ENCODE assay signal across 19 mouse cellular contexts in the genomic region with DNA sequence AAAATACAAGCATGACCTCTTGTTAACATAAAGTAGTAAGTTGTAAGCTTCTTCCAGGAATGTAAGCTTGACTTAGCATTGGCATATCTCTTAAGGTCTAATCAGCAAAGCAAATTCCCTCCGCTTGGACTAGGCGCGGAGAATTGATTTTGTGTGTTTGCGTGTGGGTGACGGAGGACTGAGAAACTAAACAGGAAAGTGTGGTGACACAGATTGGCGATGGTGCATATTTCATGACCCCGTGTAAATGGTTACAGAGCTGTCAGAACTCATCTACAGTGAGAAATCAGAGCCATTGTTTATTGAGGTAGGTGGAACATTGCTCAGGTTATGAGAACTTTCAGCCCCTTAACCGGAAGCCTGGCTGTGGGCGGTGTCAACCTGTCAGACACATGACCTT.
"Had no signal": no experiment of that assay in that cellular context is flagged by ENCODE, and none has a peak within 500 bp of the region (broad histone marks: within the 10 kb centered on the region; RNA-seq: fewer than 3 reads in every experiment).

No protein-coding gene starts in this region.

- H3K4me2 ChIP-seq: limb, embryonic 13.5 days; liver, embryonic 12.5 days; liver, embryonic 15.5 days; midbrain, embryonic 12.5 days; stomach, embryonic 15.5 days had no signal

- H3K4me1 ChIP-seq: limb, embryonic 10.5 days; limb, embryonic 13.5 days; liver, embryonic 12.5 days; liver, embryonic 15.5 days; midbrain, embryonic 12.5 days; stomach, embryonic 15.5 days had no signal

- H3K9me3 ChIP-seq: limb, embryonic 10.5 days; liver, embryonic 12.5 days; liver, embryonic 15.5 days; midbrain, embryonic 12.5 days; stomach, embryonic 15.5 days had no signal

- H3K9ac ChIP-seq: limb, embryonic 13.5 days; liver, embryonic 12.5 days; liver, embryonic 15.5 days; midbrain, embryonic 12.5 days; stomach, embryonic 15.5 days had no signal

- DNase-seq: kidney, adult 2 months; kidney, postnatal 25 days; layer of hippocampus, adult 9-11 months; lung, adult 2 months; lung, postnatal 14 days; lung, postnatal 4 days; right cerebral cortex, postnatal 25 days; spleen, adult 18-20 months; thymus, adult 18-20 months; thymus, postnatal 4 days had no signal

- H3K27me3 ChIP-seq: limb, embryonic 13.5 days; liver, embryonic 12.5 days; liver, embryonic 15.5 days; midbrain, embryonic 12.5 days; stomach, embryonic 15.5 days had no signal

- H3K27ac ChIP-seq: kidney, postnatal 0 days; layer of hippocampus, adult 2 months; limb, embryonic 10.5 days; limb, embryonic 13.5 days; liver, embryonic 12.5 days; liver, embryonic 15.5 days; midbrain, embryonic 12.5 days; stomach, embryonic 15.5 days had no signal

- H3K4me3 ChIP-seq: layer of hippocampus, adult 2 months; limb, embryonic 10.5 days; limb, embryonic 13.5 days; liver, embryonic 12.5 days; liver, embryonic 15.5 days; midbrain, embryonic 12.5 days; stomach, embryonic 15.5 days had no signal

- H3K36me3 ChIP-seq: limb, embryonic 10.5 days; limb, embryonic 13.5 days; liver, embryonic 12.5 days; liver, embryonic 15.5 days; midbrain, embryonic 12.5 days; stomach, embryonic 15.5 days had no signal

- ATAC-seq: intestine, postnatal 0 days; liver, embryonic 12.5 days had no signal
